Mouse (Mus musculus) naive thymus-derived CD4-positive, alpha-beta T cell, adult 2 months (primary cell): Measurements from ENCODE around the gene A630023A22Rik.

ENCODE experiments used
- DNase-seq: peaks from one replicate; pipeline ENCODE4 v3.0.0-alpha.2; 2011; ENCODE audit warnings: low read depth

The A630023A22Rik gene

GRCm38 (mm10) chr14:34086806-34087205 lies 15.7 kb downstream of the A630023A22Rik start:
- no peak for DNase-seq

- no peak for DNase-seq
These were observed 16.8 kb downstream of the A630023A22Rik start, which contains the start of gene Anxa8 for GRCm38 (mm10) chr14:34085731-34086130. Gene Anxa8 (plus strand): TSS chr14:34085981.

- DNase-seq = peak; percentile 14
These were observed 22.1 kb downstream of the A630023A22Rik start for GRCm38 (mm10) chr14:34080321-34080997.

GRCm38 (mm10) chr14:34078293-34078692 lies 24.3 kb downstream of the A630023A22Rik start:
- no peak for DNase-seq

GRCm38 (mm10) chr14:34077222-34077621 lies 25.3 kb downstream of the A630023A22Rik start:
- no peak for DNase-seq

GRCm38 (mm10) chr14:34075346-34075745 lies 27.2 kb downstream of the A630023A22Rik start:
- DNase-seq = no peak

GRCm38 (mm10) chr14:34071665-34072064 lies 30.9 kb downstream of the A630023A22Rik start:
- no peak for DNase-seq

GRCm38 (mm10) chr14:34052516-34052915 lies 50.0 kb downstream of the A630023A22Rik start, which contains the start of gene Antxrl:
Gene Antxrl (plus strand): TSS chr14:34052707.
- no peak for DNase-seq

GRCm38 (mm10) chr14:34050101-34050779 lies 52.3 kb downstream of the A630023A22Rik start:
- no peak for DNase-seq

GRCm38 (mm10) chr14:34043341-34043740 lies 59.2 kb downstream of the A630023A22Rik start:
- no peak for DNase-seq

- no peak for DNase-seq
These were observed 61.3 kb downstream of the A630023A22Rik start for GRCm38 (mm10) chr14:34041241-34041640.

GRCm38 (mm10) chr14:34033841-34034610 lies 68.5 kb downstream of the A630023A22Rik start:
- no peak for DNase-seq

- DNase-seq = no peak
These were observed 75.8 kb downstream of the A630023A22Rik start for GRCm38 (mm10) chr14:34026710-34027109.

GRCm38 (mm10) chr14:34016938-34017337 lies 85.6 kb downstream of the A630023A22Rik start:
- no peak for DNase-seq

GRCm38 (mm10) chr14:34016381-34016780 lies 86.2 kb downstream of the A630023A22Rik start, which contains the start of gene Gm5460:
Gene Gm5460 (plus strand): TSS chr14:34016758.
- no peak for DNase-seq

GRCm38 (mm10) chr14:34015063-34015462 lies 87.5 kb downstream of the A630023A22Rik start, which contains the start of gene Gm30083:
Gene Gm30083 (minus strand): TSS chr14:34015182.
- no peak for DNase-seq

GRCm38 (mm10) chr14:34002358-34002757 lies 100.2 kb downstream of the A630023A22Rik start:
- no peak for DNase-seq

GRCm38 (mm10) chr14:34001445-34001844 lies 101.1 kb downstream of the A630023A22Rik start:
- no peak for DNase-seq
